Mouse (Mus musculus) C2C12 (cell line): ENCODE results near the gene Zfp952. TPM values are rescaled to one million over a fixed set of nuclear protein-coding genes. Genes with fewer than 3 reads are reported as not detected.
"Not testable (repeated sequence)": the region's sequence is repeated elsewhere in the genome, so short reads cannot be mapped to it uniquely, and the experiment has no call there.

Source experiments
- H3K27me3 ChIP-seq: one replicate; pipeline ENCODE4 v1.6.1; 2011; ENCODE audit not compliant: control insufficient read depth, insufficient read depth, insufficient read length
- H3K36me3 ChIP-seq: one replicate; pipeline ENCODE4 v1.6.1; 2011; ENCODE audit not compliant: control insufficient read depth, insufficient read depth
- H3K4me3 ChIP-seq: one replicate; pipeline ENCODE4 v1.5.1; 2011; ENCODE audit warnings: mild to moderate bottlenecking, control low read depth; ENCODE audit not compliant: poor library complexity, insufficient read depth, severe bottlenecking
- H3K79me2 ChIP-seq: one replicate; pipeline ENCODE4 v1.6.1; 2011; ENCODE audit not compliant: control insufficient read depth, insufficient read depth
- H3K79me3 ChIP-seq: one replicate; pipeline ENCODE4 v1.6.1; 2011; ENCODE audit warnings: low read depth, control low read depth
- H3ac ChIP-seq: one replicate; pipeline ENCODE3; 2011; ENCODE audit warnings: low read depth; ENCODE audit not compliant: control insufficient read depth, insufficient read length
- CEBPB ChIP-seq: IDR thresholded peaks from one replicate; pipeline ENCODE4 v1.6.1; 2011; ENCODE audit warnings: low read depth, mild to moderate bottlenecking, control low read depth, moderate library complexity
- CTCF ChIP-seq: IDR thresholded peaks from one replicate; pipeline ENCODE4 v1.5.1; 2011; ENCODE audit not compliant: control insufficient read depth, insufficient read depth, insufficient read length
- FOSL1 ChIP-seq: IDR thresholded peaks from one replicate; pipeline ENCODE4 v1.8.0; 2011; ENCODE audit warnings: mild to moderate bottlenecking, low read length; ENCODE audit not compliant: poor library complexity, insufficient read depth, severe bottlenecking
- MAX ChIP-seq: IDR thresholded peaks from one replicate; pipeline ENCODE4 v1.6.1; 2011; ENCODE audit warnings: mild to moderate bottlenecking, control low read depth
- MYOD1 ChIP-seq: IDR thresholded peaks from one replicate; pipeline ENCODE4 v1.6.1; 2011; ENCODE audit warnings: low read depth; ENCODE audit not compliant: control insufficient read depth, insufficient read length
- MYOG ChIP-seq: IDR thresholded peaks from one replicate; pipeline ENCODE4 v1.6.1; 2011; ENCODE audit not compliant: control insufficient read depth, insufficient read length; ENCODE audit errors: extremely low read depth
- USF1 ChIP-seq: IDR thresholded peaks from one replicate; pipeline ENCODE4 v1.6.1; 2011; ENCODE audit warnings: low read depth, mild to moderate bottlenecking, control low read depth, moderate library complexity
- polyA plus RNA-seq: library from polyadenylated mRNA; unstranded; fragments of >200 nt; fragmentation: generic; extraction: Trizol; gene quantifications from one replicate; pipeline ENCODE4 v1.2.1, GENCODE M21; 2012; ENCODE audit warnings: missing spikeins

The Zfp952 gene
- polyA plus RNA-seq, 1 experiment = 1.4 TPM

- Histone ChIP-seq H3K36me3 (peaks cover 3% of the 10 kb centered on the region), H3K79me2 (no peaks in the 10 kb centered on the region), H3K79me3 (no peaks in the 10 kb centered on the region), H3K4me3 (no peak overlapping the region), H3ac (no peak overlapping the region), H3K27me3 (no peaks in the 10 kb centered on the region)
- TF ChIP-seq FOSL1 = no peak
- TF ChIP-seq MYOD1 = no peak
- TF ChIP-seq USF1 = no peak
- TF ChIP-seq MYOG = no peak
- no peak for TF ChIP-seq CEBPB
- TF ChIP-seq CTCF = no peak
- no peak for TF ChIP-seq MAX
Observed at GRCm38 (mm10) chr17:32986301-32986700, 6.6 kb upstream of the Zfp952 start.

GRCm38 (mm10) chr17:32991965-32992698, 797 bp upstream of the Zfp952 start:
- TF ChIP-seq FOSL1 = no peak
- no peak for TF ChIP-seq CEBPB
- TF ChIP-seq MYOG = no peak
- TF ChIP-seq MAX = no peak
- TF ChIP-seq MYOD1 = no peak
- TF ChIP-seq CTCF = no peak
- no peak for TF ChIP-seq USF1
- no peak overlapping the region for H3ac ChIP-seq
- H3K4me3 ChIP-seq = no peak overlapping the region
- peaks cover 9% of the 10 kb centered on the region for H3K36me3 ChIP-seq
- no peaks in the 10 kb centered on the region for H3K27me3 ChIP-seq
- peaks cover 11% of the 10 kb centered on the region for H3K79me2 ChIP-seq
- peaks cover 4% of the 10 kb centered on the region for H3K79me3 ChIP-seq

DNA sequence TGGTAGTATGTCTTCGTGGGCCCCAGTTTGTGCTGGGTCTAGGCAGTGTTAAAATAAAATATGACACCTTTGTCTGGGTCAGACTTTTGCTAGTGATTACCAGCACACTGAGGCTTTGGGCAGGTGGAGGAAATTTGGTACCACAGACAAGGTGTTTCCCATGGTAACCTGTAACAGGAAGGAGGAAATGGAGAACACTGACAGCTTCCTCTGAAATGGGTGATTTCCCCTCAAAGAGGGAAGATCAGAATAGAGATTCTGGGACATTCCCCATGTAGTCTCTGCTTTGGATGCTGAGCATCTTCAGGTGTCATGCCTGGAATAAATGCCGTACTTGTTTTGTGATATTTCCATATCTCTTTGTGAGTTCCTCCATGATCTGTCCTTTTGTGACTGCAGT, 5.6 kb downstream of the Zfp952 start:
- peaks cover 9% of the 10 kb centered on the region for H3K79me2 ChIP-seq
- no peak overlapping the region for H3ac ChIP-seq
- no peak overlapping the region for H3K4me3 ChIP-seq
- TF ChIP-seq FOSL1 = no peak
- TF ChIP-seq MYOD1 = no peak
- TF ChIP-seq CEBPB = no peak
- TF ChIP-seq USF1 = no peak
- TF ChIP-seq MAX = no peak
- no peak for TF ChIP-seq MYOG
- H3K79me3 ChIP-seq = peaks cover 4% of the 10 kb centered on the region
- peaks cover 34% of the 10 kb centered on the region for H3K36me3 ChIP-seq
- H3K27me3 ChIP-seq = no peaks in the 10 kb centered on the region

DNA sequence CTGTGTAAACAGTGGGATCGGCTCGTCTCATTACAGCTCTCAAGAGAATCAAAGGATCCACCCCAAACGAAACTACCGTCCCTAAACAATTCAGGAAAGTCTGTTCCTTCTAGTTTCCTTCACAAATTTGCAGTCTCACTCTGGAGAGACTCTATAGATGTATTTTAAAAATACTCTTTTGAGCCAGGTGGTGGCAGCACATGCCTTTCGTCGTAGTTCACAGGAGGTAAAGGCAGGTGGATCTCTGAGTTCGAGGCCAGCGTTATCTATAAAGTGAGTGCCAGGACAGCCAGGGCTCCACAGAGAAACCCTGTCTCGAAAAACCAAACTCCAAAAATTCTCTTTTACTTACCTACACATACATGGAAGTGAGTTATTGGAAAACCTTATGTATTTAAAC, 15.4 kb downstream of the Zfp952 start:
- Histone ChIP-seq H3K27me3 (no peaks in the 10 kb centered on the region), H3ac (no peak overlapping the region), H3K79me2 (no peaks in the 10 kb centered on the region), H3K36me3 (peaks cover 15% of the 10 kb centered on the region), H3K79me3 (no peaks in the 10 kb centered on the region), H3K4me3 (no peak overlapping the region)
- TF ChIP-seq MYOG = no peak
- TF ChIP-seq MAX = no peak
- TF ChIP-seq FOSL1 = no peak
- no peak for TF ChIP-seq CTCF
- TF ChIP-seq MYOD1 = no peak
- no peak for TF ChIP-seq USF1
- TF ChIP-seq CEBPB = no peak

- not testable (repeated sequence) for H3K4me3 ChIP-seq, H3K79me3 ChIP-seq, H3K27me3 ChIP-seq, H3ac ChIP-seq, H3K79me2 ChIP-seq
- H3K36me3 ChIP-seq = peaks cover 48% of the 10 kb centered on the region
Observed at GRCm38 (mm10) chr17:33020434-33020833, 27.5 kb downstream of the Zfp952 start.

DNA sequence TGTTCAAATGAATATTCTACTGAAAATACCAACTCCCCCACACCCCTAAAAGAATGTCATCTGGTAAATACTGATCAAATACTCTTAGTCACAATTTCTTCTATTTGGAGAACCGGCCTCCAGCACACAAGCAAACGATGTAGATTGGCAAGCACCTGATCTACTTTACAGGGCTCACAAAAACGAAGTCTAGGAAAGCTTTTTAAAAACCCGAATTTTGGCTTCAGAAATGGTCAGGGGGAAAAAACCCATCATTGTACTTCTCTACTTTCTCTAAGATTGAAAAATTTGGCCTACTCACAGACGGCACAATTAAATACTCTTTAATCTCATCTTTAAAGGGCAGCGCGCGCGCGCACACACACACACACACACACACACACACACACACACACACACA, 39.4 kb downstream of the Zfp952 start:
- Histone ChIP-seq H3K79me2 (peaks cover 42% of the 10 kb centered on the region), H3ac (no peak overlapping the region), H3K79me3 (peaks cover 17% of the 10 kb centered on the region), H3K36me3 (no peaks in the 10 kb centered on the region), H3K27me3 (no peaks in the 10 kb centered on the region), H3K4me3 (peak overlapping the region; percentile 65)
- TF ChIP-seq FOSL1 = no peak
- no peak for TF ChIP-seq CEBPB
- no peak for TF ChIP-seq CTCF
- TF ChIP-seq MYOD1 = no peak
- TF ChIP-seq USF1 = no peak
- no peak for TF ChIP-seq MYOG
